Mouse (Mus musculus): ENCODE measurements around the gene Slc30a5. TPM values are rescaled to one million over a fixed set of nuclear protein-coding genes. Genes with fewer than 3 reads are reported as not detected.
"Not testable (repeated sequence)": the region's sequence is repeated elsewhere in the genome, so short reads cannot be mapped to it uniquely, and the experiment has no call there.

The Slc30a5 gene
- total and polyA plus RNA-seq, 3 experiments = 13.4 to 21.2 (median 21.0) TPM

DNA sequence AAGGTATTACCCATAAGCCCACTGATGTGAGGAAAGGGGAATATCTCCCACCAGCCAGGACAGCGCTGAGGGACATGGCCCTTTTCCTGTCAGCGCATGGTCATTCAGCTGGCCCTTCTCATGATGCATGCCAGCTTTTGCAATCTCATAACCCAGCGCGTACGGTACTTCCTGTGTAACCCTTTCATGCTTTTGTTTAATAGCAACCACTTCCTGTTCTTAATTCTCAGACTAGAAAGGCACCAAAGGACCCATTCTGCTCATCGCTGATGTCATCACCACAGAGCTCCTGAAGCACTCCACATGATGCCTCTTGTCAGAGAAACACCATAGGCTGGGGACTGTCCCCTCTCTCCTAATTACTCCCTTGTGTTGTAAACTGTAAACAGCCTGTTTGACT, 33.1 kb upstream of the Slc30a5 start:
- intact Hi-C loops (cut with DNase I) = no loop called here

DNA sequence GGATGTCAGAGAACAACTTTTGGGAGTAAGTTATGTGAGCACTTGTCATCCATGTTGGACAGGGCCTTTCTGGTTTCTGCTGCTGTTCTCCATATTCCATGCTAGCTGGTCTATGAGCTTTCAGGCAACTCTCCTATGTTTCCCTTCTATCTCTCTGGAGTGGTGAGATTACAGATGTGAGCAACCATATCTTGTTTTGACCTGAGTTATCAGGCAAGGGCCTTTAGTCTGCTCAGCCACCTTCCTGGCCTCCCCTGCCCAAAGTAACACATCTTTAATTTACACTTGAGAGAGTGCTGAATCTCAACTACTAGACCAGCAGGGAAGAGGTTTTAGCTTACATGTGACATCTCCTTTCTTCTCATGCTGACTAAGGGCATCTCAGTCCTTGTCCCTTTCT, 32.5 kb upstream of the Slc30a5 start:
- intact Hi-C loops (cut with DNase I) = no loop called here
- H3K27ac ChIP-seq = no peak overlapping the region
- no peaks in the 10 kb centered on the region for H3K36me3 ChIP-seq (ENCODE audit: control insufficient read depth, insufficient read depth, low read length)
- no peak overlapping the region for H3K4me3 ChIP-seq
- peaks cover 2% of the 10 kb centered on the region for H3K4me1 ChIP-seq (ENCODE audit: control insufficient read depth, insufficient read depth, low read length)
- no peak for DNase-seq
- no peaks in the 10 kb centered on the region for H3K79me2 ChIP-seq (replicated peaks; ENCODE audit: control insufficient read depth, insufficient read depth, low read length)
- H3K9ac ChIP-seq (ENCODE audit: low read depth, low read length) = no peak overlapping the region
- H3K27me3 ChIP-seq (ENCODE audit: control insufficient read depth, insufficient read depth, low read length) = no peaks in the 10 kb centered on the region; the same call in 1 of the 2 replicates
- TF ChIP-seq CTCF (IDR thresholded peaks at IDR 0.05) (no peak), POLR2A (IDR thresholded peaks at IDR 0.05; ENCODE audit: insufficient read depth, low read depth, low read length) (no peak), EP300 (IDR thresholded peaks at IDR 0.05; ENCODE audit: insufficient read depth, low read depth, low read length) (no peak)

More for the DNA sequence above, 33.1 kb upstream of the Slc30a5 start:
- Histone ChIP-seq H3K9ac (ENCODE audit: low read depth, low read length) (no peak overlapping the region), H3K79me2 (replicated peaks; ENCODE audit: control insufficient read depth, insufficient read depth, low read length) (no peaks in the 10 kb centered on the region), H3K27me3 (ENCODE audit: control insufficient read depth, insufficient read depth, low read length) (no peaks in the 10 kb centered on the region), H3K36me3 (ENCODE audit: control insufficient read depth, insufficient read depth, low read length) (no peaks in the 10 kb centered on the region), H3K4me3 (no peak overlapping the region), H3K27ac (no peak overlapping the region), H3K4me1 (ENCODE audit: control insufficient read depth, insufficient read depth, low read length) (peaks cover 2% of the 10 kb centered on the region)
- peak in 1 of 2 experiments; percentile 4 for DNase-seq
- WGBS = 27% methylated on average over 6 of the region's 6 CpGs
- TF ChIP-seq CTCF (IDR thresholded peaks at IDR 0.05) (no peak), EP300 (IDR thresholded peaks at IDR 0.05; ENCODE audit: insufficient read depth, low read depth, low read length) (no peak), POLR2A (IDR thresholded peaks at IDR 0.05; ENCODE audit: insufficient read depth, low read depth, low read length) (no peak)

DNA sequence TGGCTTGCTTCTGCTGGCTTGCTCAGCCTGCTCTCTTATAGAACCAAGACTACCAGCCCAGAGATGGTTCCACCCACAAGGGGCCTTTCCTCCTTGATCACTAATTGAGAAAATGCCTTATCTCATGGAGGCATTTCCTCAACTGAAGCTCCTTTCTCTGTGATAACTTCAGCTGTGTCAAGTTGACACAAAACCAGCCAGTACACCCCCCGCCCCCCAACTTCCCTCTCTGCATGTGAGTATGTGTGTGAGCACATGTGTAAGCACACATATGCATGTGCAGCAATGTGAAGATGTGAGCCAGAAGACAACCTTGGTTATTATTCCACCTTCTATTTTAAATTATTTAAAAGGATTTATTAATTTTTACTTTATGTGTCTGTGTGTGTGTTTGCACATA, 30.7 kb upstream of the Slc30a5 start:
- DNase-seq; H3K4me1 ChIP-seq (ENCODE audit: control insufficient read depth, insufficient read depth, low read length); H3K4me3 ChIP-seq; intact Hi-C loops (cut with DNase I); H3K36me3 ChIP-seq (ENCODE audit: control insufficient read depth, insufficient read depth, low read length); H3K27me3 ChIP-seq (ENCODE audit: control insufficient read depth, insufficient read depth, low read length); H3K27ac ChIP-seq; H3K79me2 ChIP-seq (replicated peaks; ENCODE audit: control insufficient read depth, insufficient read depth, low read length); H3K9ac ChIP-seq (ENCODE audit: low read depth, low read length): not testable (repeated sequence)
- WGBS = 71% methylated on average over 1 of the region's 1 CpGs

DNA sequence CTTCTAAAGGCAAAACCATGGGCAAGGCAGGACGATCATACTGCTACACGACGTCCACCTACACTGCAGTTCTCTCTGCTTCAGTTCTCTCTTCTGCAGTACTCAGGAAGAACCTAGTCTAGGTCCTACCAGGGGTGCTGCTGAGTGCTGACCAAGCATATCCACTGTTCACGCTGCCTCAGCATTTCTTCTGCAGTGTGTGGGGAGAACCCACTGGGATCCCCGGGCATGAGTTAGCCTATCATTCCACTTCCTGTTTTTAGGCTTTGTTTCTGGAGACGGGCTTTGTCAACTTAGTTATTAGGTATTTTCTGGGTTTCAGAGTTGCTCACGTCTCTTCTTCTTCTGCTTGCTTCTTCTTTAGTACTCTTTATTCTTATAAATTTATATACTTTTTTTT, 25.9 kb upstream of the Slc30a5 start:
- intact Hi-C loops (cut with DNase I) = no loop called here
- Histone ChIP-seq H3K27me3 (ENCODE audit: control insufficient read depth, insufficient read depth, low read length) (no peaks in the 10 kb centered on the region; the same call in 1 of the 2 replicates), H3K4me1 (ENCODE audit: control insufficient read depth, insufficient read depth, low read length) (no peaks in the 10 kb centered on the region), H3K27ac (no peak overlapping the region), H3K9ac (ENCODE audit: low read depth, low read length) (no peak overlapping the region), H3K4me3 (no peak overlapping the region), H3K36me3 (ENCODE audit: control insufficient read depth, insufficient read depth, low read length) (no peaks in the 10 kb centered on the region), H3K79me2 (replicated peaks; ENCODE audit: control insufficient read depth, insufficient read depth, low read length) (no peaks in the 10 kb centered on the region)
- TF ChIP-seq EP300 (IDR thresholded peaks at IDR 0.05; ENCODE audit: insufficient read depth, low read depth, low read length) (no peak), CTCF (IDR thresholded peaks at IDR 0.05) (no peak), POLR2A (IDR thresholded peaks at IDR 0.05; ENCODE audit: insufficient read depth, low read depth, low read length) (no peak)
- WGBS = 57% methylated on average over 7 of the region's 7 CpGs
- peak in 1 of 2 experiments; percentile 16 for DNase-seq

DNA sequence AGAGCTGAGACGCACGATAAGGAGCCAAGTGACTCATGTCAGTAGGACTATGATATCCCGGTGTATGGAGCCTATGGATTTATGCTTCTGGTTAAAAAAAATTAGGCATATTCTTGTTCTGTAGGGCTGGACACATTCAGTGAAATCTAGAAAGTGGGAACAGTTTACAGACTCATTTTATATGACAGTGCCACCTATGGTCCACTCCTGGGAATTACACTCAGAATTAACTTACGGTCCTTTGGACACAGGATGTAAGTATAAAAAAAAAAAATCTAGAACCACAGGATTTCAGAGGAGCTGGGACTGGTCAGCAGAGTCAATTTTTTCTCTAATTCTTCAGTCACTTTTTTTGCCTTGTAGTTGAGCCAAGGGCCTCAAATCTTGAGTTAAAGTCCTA, 20.9 kb upstream of the Slc30a5 start:
- intact Hi-C loops (cut with DNase I) = loop anchor here (5.0 kb wide), 1 partner anchor 362 kb away; the partner anchor contains the start of gene Gtf2h2
- Histone ChIP-seq H3K9ac (ENCODE audit: low read depth, low read length) (no peak overlapping the region), H3K4me1 (ENCODE audit: control insufficient read depth, insufficient read depth, low read length) (no peaks in the 10 kb centered on the region), H3K4me3 (no peak overlapping the region), H3K79me2 (replicated peaks; ENCODE audit: control insufficient read depth, insufficient read depth, low read length) (no peaks in the 10 kb centered on the region), H3K27ac (no peak overlapping the region), H3K36me3 (ENCODE audit: control insufficient read depth, insufficient read depth, low read length) (no peaks in the 10 kb centered on the region), H3K27me3 (ENCODE audit: control insufficient read depth, insufficient read depth, low read length) (no peaks in the 10 kb centered on the region)
- WGBS = 43% methylated on average over 4 of the region's 4 CpGs
- TF ChIP-seq POLR2A (IDR thresholded peaks at IDR 0.05; ENCODE audit: insufficient read depth, low read depth, low read length) (no peak), CTCF (IDR thresholded peaks at IDR 0.05) (peak; percentile 81)
- DNase-seq = no peak

DNA sequence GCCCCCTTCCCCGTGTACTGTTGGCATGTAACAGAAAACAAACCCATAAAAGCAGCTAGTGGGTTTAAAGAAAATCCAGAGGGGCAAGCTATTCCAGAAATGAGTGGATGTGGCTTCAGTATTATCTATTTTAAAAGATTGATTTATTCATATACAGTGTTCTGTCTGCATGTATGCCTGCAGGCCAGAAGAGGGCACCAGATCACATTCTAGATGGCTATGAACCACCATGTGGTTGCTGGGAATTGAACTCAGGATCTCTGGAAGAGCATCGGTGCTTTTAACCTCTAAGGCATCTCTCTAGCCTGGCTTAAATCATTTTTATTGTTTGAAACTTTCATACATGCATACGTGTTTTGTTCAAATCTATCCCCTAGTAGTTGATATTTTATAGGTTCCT, 19.9 kb upstream of the Slc30a5 start:
- no peak for DNase-seq
- no peaks in the 10 kb centered on the region for H3K79me2 ChIP-seq (replicated peaks; ENCODE audit: control insufficient read depth, insufficient read depth, low read length)
- no peak overlapping the region for H3K4me3 ChIP-seq
- intact Hi-C loops (cut with DNase I) = loop anchor here (5.0 kb wide), 1 partner anchor 361 kb away; the partner anchor contains the start of gene Gtf2h2
- H3K4me1 ChIP-seq (ENCODE audit: control insufficient read depth, insufficient read depth, low read length) = no peaks in the 10 kb centered on the region
- no peak overlapping the region for H3K9ac ChIP-seq (ENCODE audit: low read depth, low read length)
- no peaks in the 10 kb centered on the region for H3K36me3 ChIP-seq (ENCODE audit: control insufficient read depth, insufficient read depth, low read length)
- no peaks in the 10 kb centered on the region for H3K27me3 ChIP-seq (ENCODE audit: control insufficient read depth, insufficient read depth, low read length)
- WGBS = 74% methylated on average over 3 of the region's 3 CpGs
- H3K27ac ChIP-seq = no peak overlapping the region
- TF ChIP-seq CTCF (IDR thresholded peaks at IDR 0.05) (peak; percentile 50), POLR2A (IDR thresholded peaks at IDR 0.05; ENCODE audit: insufficient read depth, low read depth, low read length) (no peak), EP300 (IDR thresholded peaks at IDR 0.05; ENCODE audit: insufficient read depth, low read depth, low read length) (no peak)

Measured in heart, adult 2 months (tissue).